Mouse (Mus musculus) large intestine, adult 2 months (tissue): ENCODE results near the gene Ephx3. TPM values are rescaled to one million over a fixed set of nuclear protein-coding genes. Genes with fewer than 3 reads are reported as not detected.

ENCODE experiments used
- DNase-seq: peaks from one replicate; pipeline ENCODE4 v3.0.0-alpha.2; 2012; ENCODE audit warnings: low read depth, low spot score
- WGBS: fragments of 180-500 bp; shearing (Covaris S2); methylation state at CpG from one replicate; pipeline ENCODE4 v1.1.7; 2018; 5-methylcytosine and 5-hydroxymethylcytosine counted together
- polyA plus RNA-seq: library from polyadenylated mRNA; depleted of rRNA; stranded (reverse); fragments of >200 nt; gene quantifications from 2 replicates; pipeline ENCODE4 v1.2.3, GENCODE M21; 2012

Ephx3 gene
- polyA plus RNA-seq, 1 experiment: 0.74 TPM

- no peak for DNase-seq
- WGBS: 75% methylated on average over 11 of the region's 11 CpGs
Observed at GRCm38 (mm10) chr17:32179621-32180491, 9.5 kb downstream of the Ephx3 start.

GRCm38 (mm10) chr17:32176919-32177318, 12.4 kb downstream of the Ephx3 start:
- 88% methylated on average over 4 of the region's 4 CpGs for WGBS
- DNase-seq: no peak

- DNase-seq: no peak
- WGBS: 73% methylated on average over 7 of the region's 7 CpGs
Observed at GRCm38 (mm10) chr17:32173166-32173565, 16.2 kb downstream of the Ephx3 start.

GRCm38 (mm10) chr17:32172485-32172884, 16.9 kb downstream of the Ephx3 start:
- no peak for DNase-seq
- 89% methylated on average over 2 of the region's 2 CpGs for WGBS

GRCm38 (mm10) chr17:32169518-32170225, 19.7 kb downstream of the Ephx3 start:
- WGBS: 31% methylated on average over 4 of the region's 4 CpGs
- DNase-seq: no peak

- no peak for DNase-seq
- WGBS: 3% methylated on average over 39 of the region's 39 CpGs
Observed at GRCm38 (mm10) chr17:32166687-32167086, 22.7 kb downstream of the Ephx3 start, which contains the start of gene Notch3. Gene Notch3, minus strand, starts transcription at chr17:32166852.

GRCm38 (mm10) chr17:32165803-32166595, 23.4 kb downstream of the Ephx3 start:
- DNase-seq: no peak

GRCm38 (mm10) chr17:32165266-32165802, 24.0 kb downstream of the Ephx3 start:
- WGBS: 17% methylated on average over 9 of the region's 9 CpGs
- DNase-seq: no peak

More at GRCm38 (mm10) chr17:32165803-32166595, 23.4 kb downstream of the Ephx3 start:
- WGBS: 2% methylated on average over 43 of the region's 43 CpGs

GRCm38 (mm10) chr17:32164780-32165179, 24.6 kb downstream of the Ephx3 start:
- no peak for DNase-seq

GRCm38 (mm10) chr17:32163910-32164650, 25.3 kb downstream of the Ephx3 start:
- WGBS: 58% methylated on average over 6 of the region's 6 CpGs
- no peak for DNase-seq

- DNase-seq: peak; percentile 60
- WGBS: under 1% methylated on average over 58 of the region's 58 CpGs
Observed at GRCm38 (mm10) chr17:32162112-32162850, 27.1 kb downstream of the Ephx3 start.

- no peak for DNase-seq
- 41% methylated on average over 4 of the region's 4 CpGs for WGBS
Observed at GRCm38 (mm10) chr17:32160882-32161281, 28.5 kb downstream of the Ephx3 start.

- 73% methylated on average over 13 of the region's 13 CpGs for WGBS
- no peak for DNase-seq
Observed at GRCm38 (mm10) chr17:32158841-32159240, 30.5 kb downstream of the Ephx3 start.

- no peak for DNase-seq
- WGBS: 96% methylated on average over 8 of the region's 8 CpGs
Observed at GRCm38 (mm10) chr17:32146718-32147117, 42.6 kb downstream of the Ephx3 start.

- 23% methylated on average over 39 of the region's 39 CpGs for WGBS
- no peak for DNase-seq
Observed at GRCm38 (mm10) chr17:32142907-32143854, 46.2 kb downstream of the Ephx3 start.

GRCm38 (mm10) chr17:32142234-32142633, 47.1 kb downstream of the Ephx3 start:
- no peak for DNase-seq
- WGBS: 100% methylated on average over 1 of the region's 1 CpGs
